In genomic region chr7:28982274-28983013, GRCm38 (mm10) we compare ENCODE assay signal across 8 mouse cellular contexts. TPM values are rescaled to one million over a fixed set of nuclear protein-coding genes. Genes with fewer than 3 reads are reported as not detected.
DNase-seq lines count a peak whose midpoint lies in the region; ATAC-seq and TF ChIP-seq lines count a peak whose summit lies in the region.

No protein-coding gene starts in this region.

- 0 out of 2 replicates have a peak overlapping the region, but pooled peaks have one; percentile 24 for H3K9ac ChIP-seq in lung, postnatal 0 days (replicated peaks; ENCODE audit: low read depth)

- intact Hi-C loops in left cerebral cortex, postnatal 10 days (cut with DNase I): no loop called here

- peak overlapping the region; percentile 70 for H3K4me2 ChIP-seq in lung, postnatal 0 days (replicated peaks; ENCODE audit: low read depth, low read length)

- H3K36me3 ChIP-seq in lung, postnatal 0 days (ENCODE audit: insufficient read depth, low read length): peaks cover 17% of the 10 kb centered on the region

- peak; percentile 32 to 66 for DNase-seq in left cerebral cortex, postnatal 10 days (ENCODE audit: extremely low spot score in 1 of 2, low spot score in 2 of 2)
- no peak for DNase-seq in left cerebral cortex, adult 9 months (ENCODE audit: low spot score in 2 of 2)
- peak; percentile 91 for DNase-seq in induced T-regulatory cell, adult 2 months (ENCODE audit: low read depth)
- DNase-seq in lung, postnatal 0 days (ENCODE audit: low spot score): peak; percentile 44
- peak; percentile 74 for DNase-seq in spleen, adult 12 weeks (ENCODE audit: low spot score)
- no peak for DNase-seq in layer of hippocampus, postnatal 25 days (ENCODE audit: extremely low spot score in 1 of 2, low spot score in 1 of 2)
- no peak for DNase-seq in frontal cortex, postnatal 14 days (ENCODE audit: low spot score in 2 of 2)

- H3K27me3 ChIP-seq in lung, postnatal 0 days (replicated peaks; ENCODE audit: insufficient read depth, low read length): no peaks in the 10 kb centered on the region

- peak overlapping the region; percentile 74 for H3K27ac ChIP-seq in lung, postnatal 0 days (ENCODE audit: low read length)

- H3K4me1 ChIP-seq in lung, postnatal 0 days (ENCODE audit: insufficient read depth, low read depth, low read length): peaks cover 11% of the 10 kb centered on the region

- H3K4me3 ChIP-seq in lung, postnatal 0 days (ENCODE audit: low read depth, low read length): peak overlapping the region; percentile 48

- ATAC-seq in erythroid progenitor cell, adult 5-6 weeks (replicated peaks; ENCODE audit: low FRiP score, poor library complexity, severe bottlenecking): peak; percentile 46
- ATAC-seq in lung, postnatal 0 days: peak; percentile 26

- WGBS in lung, postnatal 0 days: 10% methylated on average over 19 of the region's 19 CpGs

- TF ChIP-seq EP300 in lung, postnatal 0 days (IDR thresholded peaks at IDR 0.05): no peak

- TF ChIP-seq CTCF in lung, postnatal 0 days (IDR thresholded peaks at IDR 0.05): no peak

- no peaks in the 10 kb centered on the region for H3K9me3 ChIP-seq in lung, postnatal 0 days (ENCODE audit: low read length)

RNA-seq across cellular contexts. Expression of gene Map4k1, which starts 0.6 kb away (rescaled TPM):
- total RNA-seq in left cerebral cortex, postnatal 10 days (2021): 1 to 10 TPM; 5.8 to 6.0 TPM
- 13.0 and 23.1 TPM in 2 replicates for total RNA-seq in erythroid progenitor cell, adult 5-6 weeks (2015; ENCODE audit: low replicate concordance)
- 7.3 and 7.9 TPM in 2 replicates for total RNA-seq in erythroid progenitor cell, adult 5-6 weeks (2017; ENCODE audit: low replicate concordance)
- polyA plus RNA-seq in lung, postnatal 0 days (2015; fragmentation: Nextera tagmentation; extraction: Ambion mirVana): 2.0 and 3.5 TPM in 2 replicates
- total RNA-seq in layer of hippocampus, postnatal 25 days (2021): 1 to 10 TPM; 2.1 to 2.4 TPM

RNA-seq across cellular contexts. Expression of gene Eif3k, which starts 0.8 kb away (rescaled TPM):
- total RNA-seq in left cerebral cortex, postnatal 10 days (2021): 100 to 1,000 TPM; 171 to 178 TPM
- 83.8 and 161 TPM in 2 replicates for total RNA-seq in erythroid progenitor cell, adult 5-6 weeks (2015; ENCODE audit: low replicate concordance)
- total RNA-seq in erythroid progenitor cell, adult 5-6 weeks (2017; ENCODE audit: low replicate concordance): 81.5 and 115 TPM in 2 replicates
- polyA plus RNA-seq in lung, postnatal 0 days (2015; fragmentation: Nextera tagmentation; extraction: Ambion mirVana): 287 and 294 TPM in 2 replicates
- total RNA-seq in layer of hippocampus, postnatal 25 days (2021): 100 to 1,000 TPM; 179 to 185 TPM

RNA-seq across cellular contexts. Expression of gene Actn4, which starts 20.3 kb away (rescaled TPM):
- 100 to 1,000 TPM; 151 to 160 TPM for total RNA-seq in left cerebral cortex, postnatal 10 days (2021)
- 170 and 189 TPM in 2 replicates for total RNA-seq in erythroid progenitor cell, adult 5-6 weeks (2015; ENCODE audit: low replicate concordance)
- 173 and 197 TPM in 2 replicates for total RNA-seq in erythroid progenitor cell, adult 5-6 weeks (2017; ENCODE audit: low replicate concordance)
- 202 and 218 TPM in 2 replicates for polyA plus RNA-seq in lung, postnatal 0 days (2015; fragmentation: Nextera tagmentation; extraction: Ambion mirVana)
- total RNA-seq in layer of hippocampus, postnatal 25 days (2021): 100 to 1,000 TPM; 124 to 129 TPM

Comparison
In these comparisons a context has a peak if more than half of its experiments do, and no peak if none do; other contexts are left out.
1. DNase-seq: peak in left cerebral cortex, postnatal 10 days (2 of 2), induced T-regulatory cell, adult 2 months (single experiment), lung, postnatal 0 days (single experiment) and spleen, adult 12 weeks (single experiment); none in left cerebral cortex, adult 9 months (0 of 2), layer of hippocampus, postnatal 25 days (0 of 2) and frontal cortex, postnatal 14 days (0 of 2).